Mouse (Mus musculus) kidney, adult 2 months (tissue): ENCODE measurements around the gene Phospho1.

Experiments used
- CTCF ChIP-seq: fragments of 200-500 bp; conservative IDR thresholded peaks from 2 replicates; pipeline ENCODE4 v1.5.1; 2011; ENCODE audit warnings: low read depth, mild to moderate bottlenecking, control low read depth, low read length, moderate library complexity, mixed read lengths; ENCODE audit not compliant: insufficient read depth, insufficient read length
- POLR2A ChIP-seq: fragments of 200-500 bp; IDR thresholded peaks from one replicate; pipeline ENCODE4 v1.6.1; 2011; ENCODE audit warnings: low read depth, low read length, control low read depth

DNA sequence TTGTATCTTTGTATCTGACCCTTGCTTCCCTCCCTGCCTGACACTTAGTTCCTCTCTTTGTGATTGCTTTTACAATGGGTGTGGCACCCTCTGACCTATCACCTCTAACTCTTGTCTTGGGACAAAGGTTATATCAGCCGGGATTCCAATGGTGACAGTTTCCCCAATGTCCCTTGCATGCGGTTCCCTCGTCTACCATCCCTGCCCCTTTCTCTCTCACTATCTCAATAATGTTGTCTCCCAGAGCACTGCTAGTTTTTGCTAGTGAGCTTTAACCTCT is 2.8 kb downstream of the Phospho1 start:
- TF ChIP-seq CTCF (no peak), POLR2A (no peak)
